Mouse (Mus musculus) midbrain, embryonic 13.5 days (tissue): ENCODE data around the gene Gins2. TPM values are rescaled to one million over a fixed set of nuclear protein-coding genes. Genes with fewer than 3 reads are reported as not detected.
A peak's percentile ranks its signal among the peaks of the same experiment; 100 is the strongest.

ENCODE experiments used
- ATAC-seq: fragments of 200-750 bp; cut with Nextera tagmentation; 2 replicates; pipeline ENCODE4 v1.8.0; 2017; ENCODE audit warnings: mild to moderate bottlenecking, moderate TSS enrichment, moderate library complexity
- H3K27ac ChIP-seq: fragments of 300-500 bp; sonication (generic); 2 replicates; pipeline ENCODE4 v1.5.1; 2015; ENCODE audit warnings: inconsistent platforms, mild to moderate bottlenecking, moderate library complexity
- H3K27me3 ChIP-seq: fragments of 300-500 bp; sonication (generic); 2 replicates; pipeline ENCODE4 v1.6.1; 2015; ENCODE audit warnings: mild to moderate bottlenecking, inconsistent platforms
- H3K36me3 ChIP-seq: fragments of 300-500 bp; sonication (generic); 2 replicates; pipeline ENCODE4 v1.6.1; 2015; ENCODE audit warnings: mild to moderate bottlenecking, inconsistent platforms
- H3K4me1 ChIP-seq: fragments of 300-500 bp; sonication (generic); replicated peaks from 2 replicates; pipeline ENCODE4 v1.6.1; 2015; ENCODE audit warnings: inconsistent platforms
- H3K4me2 ChIP-seq: fragments of 300-500 bp; sonication (generic); replicated peaks from 2 replicates; pipeline ENCODE4 v1.6.1; 2015; ENCODE audit warnings: moderate library complexity, mild to moderate bottlenecking, inconsistent platforms
- H3K4me3 ChIP-seq: fragments of 300-500 bp; sonication (generic); replicated peaks from 2 replicates; pipeline ENCODE4 v1.5.1; 2015; ENCODE audit warnings: mild to moderate bottlenecking, inconsistent platforms
- H3K9ac ChIP-seq: fragments of 300-500 bp; sonication (generic); replicated peaks from 2 replicates; pipeline ENCODE4 v1.6.1; 2015; ENCODE audit warnings: mild to moderate bottlenecking, inconsistent platforms
- H3K9me3 ChIP-seq: fragments of 300-500 bp; sonication (generic); 2 replicates; pipeline ENCODE4 v1.6.1; 2016; ENCODE audit warnings: mild to moderate bottlenecking, inconsistent platforms
- WGBS: fragments of 180-500 bp; shearing (Covaris S2); methylation state at CpG from one replicate; pipeline ENCODE4 v1.1.7; 2015; 5-methylcytosine and 5-hydroxymethylcytosine counted together
- polyA plus RNA-seq: library from polyadenylated mRNA; unstranded; fragments of >200 nt; fragmentation: Nextera tagmentation; extraction: Ambion mirVana; gene quantifications from 2 replicates; pipeline ENCODE4 v1.2.1, GENCODE M21; 2015

The Gins2 gene
- polyA plus RNA-seq, result 36.7 and 37.9 TPM in 2 replicates

DNA sequence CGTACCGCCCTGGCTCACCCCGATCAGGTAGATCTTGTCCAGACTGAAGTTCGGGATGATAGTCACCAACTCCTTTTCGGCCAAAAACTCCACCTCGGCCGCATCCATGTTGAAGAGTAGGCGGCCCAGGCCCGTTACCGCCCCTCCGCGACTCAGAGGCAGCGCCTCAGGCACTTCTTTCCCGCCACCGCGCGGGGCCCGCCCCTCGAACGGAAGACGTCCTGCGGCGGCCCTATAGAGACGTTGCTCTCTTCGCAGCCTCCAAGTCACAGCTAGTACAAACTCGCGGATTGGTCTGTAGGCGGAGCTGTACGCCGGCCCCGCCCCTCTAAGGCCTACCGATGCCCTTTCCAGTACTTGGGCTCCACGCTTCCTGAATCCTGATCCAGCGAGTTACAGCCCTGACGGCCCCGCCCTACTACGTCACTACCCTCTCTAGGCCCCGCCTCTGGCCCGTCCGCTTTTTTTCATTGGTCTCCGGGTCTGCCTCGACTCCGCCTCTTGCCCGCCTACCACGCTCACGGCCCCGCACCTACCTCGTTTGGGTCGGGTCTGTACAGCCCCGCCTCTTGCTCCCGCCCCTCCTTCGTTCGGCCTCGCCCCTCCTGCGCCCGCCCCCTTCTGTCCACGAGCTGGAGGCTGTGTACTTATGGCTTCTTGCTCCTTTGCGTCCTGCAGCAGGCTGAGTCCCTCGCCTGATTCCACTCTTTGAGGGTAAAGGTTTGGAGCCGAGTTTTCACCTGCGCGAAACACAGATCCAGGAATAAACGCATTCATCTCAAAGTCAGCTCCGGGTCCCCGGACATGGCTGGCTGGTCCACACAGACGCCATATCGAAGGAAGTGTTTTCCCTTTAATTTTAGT, at the start of gene Gins2:
Gene Gins2 (minus strand): TSS at position 397 of the 864 bp plus-strand sequence.
- Histone ChIP-seq H3K4me3 (peak within 1 kb of the TSS; percentile 57), H3K36me3 (no peaks in the 10 kb centered on the region), H3K4me2 (peak within 1 kb of the TSS; percentile 94), H3K27ac (peak within 1 kb of the TSS; percentile 45), H3K9me3 (no peaks in the 10 kb centered on the region), H3K9ac (peak within 1 kb of the TSS; percentile 71), H3K4me1 (peaks cover 29% of the 10 kb centered on the region), H3K27me3 (no peaks in the 10 kb centered on the region)
- peak; percentile 99 for ATAC-seq
- WGBS, result under 1% methylated on average over 67 of the region's 67 CpGs

DNA sequence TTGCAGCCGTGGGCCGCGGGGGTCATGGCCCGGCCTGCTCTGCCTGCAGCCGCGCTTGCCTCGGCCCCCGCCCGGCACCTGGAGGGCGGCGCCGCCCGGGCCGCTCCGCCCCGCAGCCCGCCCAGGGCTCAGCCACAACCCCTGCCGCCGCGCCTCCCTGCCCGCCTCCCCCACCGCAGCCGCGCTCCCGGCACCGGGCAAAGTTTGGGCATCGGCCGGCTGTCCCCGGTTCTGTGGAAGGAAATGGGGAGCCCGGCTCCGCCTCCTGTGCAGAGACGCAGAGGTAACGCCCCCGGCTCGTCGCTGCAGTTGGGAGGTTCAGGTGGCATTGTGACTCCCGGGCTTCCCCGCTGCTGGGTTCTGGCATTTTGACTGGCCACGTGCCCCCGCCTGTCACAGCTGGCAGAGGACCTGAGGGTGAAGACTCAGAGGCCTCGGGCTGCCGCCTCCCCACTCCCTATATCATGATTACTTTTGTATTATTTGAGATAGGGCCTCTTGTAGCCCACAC, 45.3 kb upstream of the Gins2 start:
- Histone ChIP-seq H3K27me3 (peaks cover 39% of the 10 kb centered on the region), H3K36me3 (no peaks in the 10 kb centered on the region), H3K27ac (no peak overlapping the region), H3K9ac (peak overlapping the region; percentile 76), H3K9me3 (no peaks in the 10 kb centered on the region), H3K4me2 (peak overlapping the region; percentile 97), H3K4me1 (peaks cover 18% of the 10 kb centered on the region), H3K4me3 (peak overlapping the region; percentile 60)
- ATAC-seq, result peak; percentile 48
- WGBS, result under 1% methylated on average over 36 of the region's 42 CpGs

DNA sequence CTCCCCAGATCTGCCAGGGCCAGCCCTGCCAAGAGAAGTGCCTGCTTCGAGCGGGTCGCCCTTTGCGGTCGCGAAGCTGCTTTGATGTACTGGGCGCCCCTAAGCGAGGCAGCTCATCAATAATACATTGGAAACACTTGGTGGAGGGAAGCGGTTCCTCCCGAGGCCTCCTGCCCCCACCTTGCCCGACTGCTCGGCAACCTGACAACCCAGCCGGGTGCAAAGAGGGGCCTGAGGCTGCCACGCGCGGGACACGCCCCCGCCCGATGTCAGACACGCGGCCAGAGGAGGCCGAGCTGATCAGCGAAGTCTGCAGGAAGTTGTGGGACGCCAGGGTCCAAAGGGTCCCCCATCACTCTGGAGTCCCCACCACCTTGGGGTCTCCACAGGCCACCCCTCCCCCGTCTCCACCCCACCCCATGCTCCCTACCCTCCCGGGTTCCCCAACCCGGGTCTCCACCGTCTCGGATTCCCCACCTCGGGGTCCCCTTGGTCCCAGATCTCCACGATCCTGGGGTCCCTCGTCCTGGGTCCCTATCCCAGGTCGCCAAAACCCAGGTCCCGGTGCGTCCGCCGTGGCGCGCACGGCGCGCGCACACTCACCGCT, 44.7 kb upstream of the Gins2 start:
- Histone ChIP-seq H3K36me3 (no peaks in the 10 kb centered on the region), H3K9ac (peak overlapping the region; percentile 76), H3K27ac (no peak overlapping the region), H3K4me1 (peaks cover 18% of the 10 kb centered on the region), H3K27me3 (peaks cover 39% of the 10 kb centered on the region), H3K9me3 (no peaks in the 10 kb centered on the region), H3K4me3 (peak overlapping the region; percentile 60), H3K4me2 (peak overlapping the region; percentile 97)
- WGBS, result 1% methylated on average over 43 of the region's 44 CpGs
- peak; percentile 69 for ATAC-seq

DNA sequence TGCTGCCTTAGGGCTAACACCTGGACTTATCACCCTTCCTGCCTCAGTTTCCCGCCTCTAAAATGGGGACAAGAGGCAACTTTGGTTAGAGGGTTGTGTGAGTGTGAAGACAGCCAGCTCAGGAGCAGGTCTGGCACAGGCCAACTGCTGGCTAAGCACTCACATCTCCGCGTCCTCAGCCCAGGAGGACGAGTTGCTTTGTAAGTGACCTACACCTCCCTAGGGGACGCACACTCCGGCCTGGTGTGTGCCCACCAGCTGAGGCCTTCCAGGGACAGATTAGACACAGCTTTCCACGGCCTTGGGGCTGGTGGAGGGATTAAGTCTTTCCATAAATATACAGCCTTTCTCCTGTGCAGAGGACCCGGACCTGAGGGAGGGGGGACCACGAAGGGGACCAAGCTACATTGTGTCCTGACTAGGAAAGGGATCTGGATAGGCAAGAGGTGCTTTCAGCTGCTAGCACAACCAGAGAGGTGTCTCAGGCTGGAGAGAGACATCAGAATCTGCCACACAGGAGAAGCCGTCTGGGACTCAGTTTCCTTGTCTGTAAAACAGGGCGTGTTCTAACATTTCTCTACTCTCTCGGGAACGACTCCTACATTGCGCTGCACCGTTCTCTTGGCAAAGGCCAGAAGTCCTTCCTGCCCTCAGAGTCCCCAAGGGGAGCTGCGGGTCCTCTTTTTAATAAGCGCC, 44.0 kb upstream of the Gins2 start:
- peak overlapping the region; percentile 97 for H3K4me2 ChIP-seq
- H3K4me1 ChIP-seq, result peaks cover 18% of the 10 kb centered on the region
- WGBS, result 23% methylated on average over 17 of the region's 17 CpGs
- no peak overlapping the region for H3K27ac ChIP-seq
- peak overlapping the region; percentile 60 for H3K4me3 ChIP-seq
- peaks cover 39% of the 10 kb centered on the region for H3K27me3 ChIP-seq
- peak overlapping the region; percentile 76; the same call in 1 of the 2 replicates for H3K9ac ChIP-seq
- H3K9me3 ChIP-seq, result no peaks in the 10 kb centered on the region
- ATAC-seq, result 0 out of 2 replicates have a peak, but pooled peaks have one; percentile 35
- H3K36me3 ChIP-seq, result no peaks in the 10 kb centered on the region

DNA sequence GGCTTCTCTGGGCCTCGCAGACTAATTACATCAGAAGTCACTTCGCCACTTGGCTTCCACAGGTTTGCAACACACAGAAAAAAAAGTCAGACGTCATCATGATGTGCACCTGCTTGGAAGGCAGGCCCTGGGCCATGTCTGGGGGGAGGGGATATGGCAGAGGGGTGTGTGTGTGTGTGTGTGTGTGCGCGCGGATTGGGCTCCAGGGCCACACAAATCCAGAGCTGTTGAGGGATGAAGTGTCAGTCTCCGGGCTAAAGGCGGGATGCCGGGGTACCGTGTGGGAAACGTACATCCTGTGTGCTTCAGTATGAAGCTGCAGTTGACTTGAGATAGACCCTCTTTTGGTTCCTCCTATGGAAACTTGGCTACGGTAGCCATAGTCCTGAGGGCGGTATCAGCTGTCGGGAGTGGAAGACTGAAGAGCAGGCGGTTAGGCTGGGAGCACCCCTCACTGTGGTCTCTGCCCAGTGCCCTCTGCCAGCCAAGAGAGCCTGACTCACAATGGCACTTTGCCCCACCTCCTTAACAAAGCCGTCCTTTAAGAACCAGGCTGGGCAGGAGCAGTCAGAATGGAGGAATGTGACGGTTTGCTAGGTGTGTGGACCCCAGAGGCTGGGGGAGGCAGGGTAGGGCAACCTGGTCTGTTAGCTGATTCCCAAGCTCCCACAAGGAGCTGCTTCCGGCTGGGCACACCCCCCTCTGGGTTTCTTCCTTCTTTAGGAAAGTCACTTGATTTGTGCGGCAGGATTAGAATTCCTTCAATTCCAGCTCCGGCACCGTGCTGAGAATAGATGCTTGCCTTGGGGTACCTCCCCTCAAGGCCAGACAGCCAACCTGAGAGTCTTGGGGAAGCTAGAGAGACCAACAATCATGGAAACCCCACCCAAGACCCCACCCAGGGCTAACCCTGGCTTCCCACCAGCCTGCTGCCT, 42.6 kb upstream of the Gins2 start:
- Histone ChIP-seq H3K4me2 (no peak overlapping the region), H3K9ac (no peak overlapping the region), H3K4me3 (no peak overlapping the region), H3K36me3 (no peaks in the 10 kb centered on the region), H3K27me3 (peaks cover 39% of the 10 kb centered on the region), H3K4me1 (peaks cover 18% of the 10 kb centered on the region), H3K9me3 (no peaks in the 10 kb centered on the region), H3K27ac (no peak overlapping the region)
- 74% methylated on average over 21 of the region's 21 CpGs for WGBS
- no peak for ATAC-seq

DNA sequence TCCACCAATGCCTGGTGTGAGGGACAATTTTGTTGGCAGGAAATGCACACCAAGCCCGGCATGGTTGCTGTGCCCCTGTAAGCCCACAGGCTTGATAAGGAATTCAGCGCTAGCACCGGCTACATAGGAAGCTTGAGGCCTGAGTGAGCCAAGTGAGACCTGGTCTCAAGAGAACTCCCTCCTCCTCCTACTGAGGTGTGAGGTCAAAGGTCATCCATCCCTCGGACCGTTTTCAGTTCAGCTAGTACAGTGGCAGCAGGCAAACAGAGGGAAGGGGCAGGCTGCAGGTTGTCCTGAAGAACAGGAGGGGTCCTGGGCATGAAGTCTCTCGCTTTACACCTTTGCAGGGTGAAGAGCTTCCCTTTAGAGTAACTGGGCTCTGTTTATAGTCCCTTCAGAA, 41.7 kb upstream of the Gins2 start:
- no peak overlapping the region for H3K27ac ChIP-seq

DNA sequence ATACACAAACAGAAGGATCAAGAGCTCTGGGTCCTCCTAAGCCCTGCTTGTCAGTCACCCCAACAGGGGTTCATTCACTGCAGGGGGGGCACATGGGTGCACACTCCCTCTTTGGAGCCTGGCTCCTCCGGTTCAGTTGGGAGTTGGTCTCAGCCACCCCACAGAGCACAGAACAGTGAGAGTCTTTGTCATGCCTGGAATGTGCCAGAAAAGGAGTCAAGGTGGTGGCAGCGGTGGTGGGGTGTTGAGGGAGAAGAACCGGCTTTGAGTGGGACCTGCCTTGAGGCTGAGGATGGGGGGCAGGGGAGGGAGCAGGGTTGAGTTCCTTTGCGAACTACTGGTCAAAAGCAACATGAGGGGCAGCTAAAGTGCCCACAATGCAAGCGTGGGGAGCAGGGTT, 40.9 kb upstream of the Gins2 start:
- no peak overlapping the region for H3K9ac ChIP-seq
- H3K4me1 ChIP-seq, result peaks cover 18% of the 10 kb centered on the region
- no peak overlapping the region for H3K4me2 ChIP-seq
- H3K36me3 ChIP-seq, result no peaks in the 10 kb centered on the region
- 52% methylated on average over 5 of the region's 5 CpGs for WGBS
- no peak for ATAC-seq
- no peaks in the 10 kb centered on the region for H3K9me3 ChIP-seq
- H3K27ac ChIP-seq, result no peak overlapping the region
- no peak overlapping the region for H3K4me3 ChIP-seq
- H3K27me3 ChIP-seq, result peaks cover 26% of the 10 kb centered on the region

More for the DNA sequence above, 41.7 kb upstream of the Gins2 start:
- Histone ChIP-seq H3K9me3 (no peaks in the 10 kb centered on the region), H3K36me3 (no peaks in the 10 kb centered on the region), H3K4me2 (no peak overlapping the region), H3K4me1 (peaks cover 18% of the 10 kb centered on the region), H3K9ac (no peak overlapping the region), H3K4me3 (no peak overlapping the region), H3K27me3 (peaks cover 33% of the 10 kb centered on the region)
- 52% methylated on average over 6 of the region's 6 CpGs for WGBS
- ATAC-seq, result no peak

DNA sequence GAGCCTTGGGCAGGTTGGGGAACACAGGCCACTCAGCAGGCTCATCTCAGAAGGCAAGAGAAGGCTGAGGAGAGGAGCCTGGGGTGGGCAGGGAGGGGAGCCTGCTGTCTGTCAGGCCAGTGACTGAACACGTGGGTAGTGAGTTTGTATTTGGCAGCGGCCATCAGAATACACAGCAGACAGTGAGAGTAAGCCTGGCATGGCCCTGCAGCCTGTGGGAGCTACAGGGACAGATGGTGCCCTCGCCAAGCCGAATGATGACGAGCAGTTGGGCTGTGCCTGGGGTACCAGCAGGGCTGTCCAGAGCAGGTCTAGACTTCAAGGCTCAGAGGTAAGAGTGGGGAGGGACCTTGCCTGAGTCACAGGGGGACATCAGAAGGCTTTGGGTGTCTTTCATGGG, 38.2 kb upstream of the Gins2 start:
- H3K27ac ChIP-seq, result no peak overlapping the region
- peaks cover 8% of the 10 kb centered on the region; the same call in 1 of the 2 replicates for H3K4me1 ChIP-seq
- H3K9me3 ChIP-seq, result no peaks in the 10 kb centered on the region
- H3K36me3 ChIP-seq, result no peaks in the 10 kb centered on the region
- no peak for ATAC-seq
- 88% methylated on average over 5 of the region's 5 CpGs for WGBS
- no peak overlapping the region for H3K4me3 ChIP-seq
- H3K4me2 ChIP-seq, result no peak overlapping the region
- peaks cover 4% of the 10 kb centered on the region for H3K27me3 ChIP-seq
- H3K9ac ChIP-seq, result no peak overlapping the region

DNA sequence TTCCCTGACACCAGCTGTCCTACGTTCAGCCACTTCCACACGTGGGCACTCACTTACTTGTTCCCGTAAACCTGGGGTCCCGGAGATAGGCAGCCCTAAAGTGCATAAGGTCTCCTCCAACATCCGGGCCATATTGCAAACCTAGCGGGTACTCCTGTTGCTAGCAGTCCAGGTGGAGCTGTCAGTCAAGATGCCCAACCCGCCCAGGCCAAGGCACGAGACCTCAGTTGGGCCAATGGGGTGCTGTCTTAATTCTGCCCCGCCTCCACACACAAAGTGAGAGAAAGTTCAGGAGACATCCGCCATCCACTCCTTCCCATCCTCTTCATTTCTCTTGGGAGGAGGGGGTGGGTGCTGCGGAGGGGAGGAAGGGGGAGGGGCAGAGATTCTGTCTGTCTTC, 37.4 kb upstream of the Gins2 start:
- H3K36me3 ChIP-seq, result no peaks in the 10 kb centered on the region
- 70% methylated on average over 11 of the region's 11 CpGs for WGBS

DNA sequence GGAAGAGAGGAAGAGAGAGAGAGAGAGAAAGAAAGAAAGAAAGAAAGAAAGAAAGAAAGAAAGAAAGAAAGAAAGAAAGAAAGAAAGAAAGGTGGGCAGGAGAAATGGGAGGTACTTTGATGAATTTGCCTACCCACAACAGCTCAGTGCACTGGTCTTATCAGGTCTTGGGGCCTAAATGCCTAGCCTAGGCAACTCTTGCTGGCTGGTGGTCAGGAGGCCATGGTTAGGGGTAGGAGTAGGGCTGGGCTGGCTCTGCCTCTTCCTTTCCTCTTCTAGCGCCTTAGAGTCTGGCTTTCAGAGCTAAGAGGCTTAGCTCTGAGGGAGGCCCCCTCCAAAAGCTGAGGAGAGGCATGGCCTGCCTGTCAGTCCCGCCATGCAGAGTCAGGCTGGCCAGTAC, 34.5 kb upstream of the Gins2 start:
- Histone ChIP-seq H3K27ac (no peak overlapping the region), H3K27me3 (no peaks in the 10 kb centered on the region), H3K9ac (no peak overlapping the region), H3K4me1 (peaks cover 32% of the 10 kb centered on the region), H3K9me3 (no peaks in the 10 kb centered on the region), H3K36me3 (no peaks in the 10 kb centered on the region), H3K4me3 (no peak overlapping the region), H3K4me2 (no peak overlapping the region)
- 13% methylated on average over 2 of the region's 2 CpGs for WGBS
- no peak for ATAC-seq

More for the DNA sequence above, 37.4 kb upstream of the Gins2 start:
- H3K27ac ChIP-seq, result no peak overlapping the region
- ATAC-seq, result no peak
- H3K4me2 ChIP-seq, result no peak overlapping the region
- peaks cover 4% of the 10 kb centered on the region; the same call in 1 of the 2 replicates for H3K27me3 ChIP-seq
- no peaks in the 10 kb centered on the region for H3K9me3 ChIP-seq
- H3K4me3 ChIP-seq, result no peak overlapping the region
- no peak overlapping the region for H3K9ac ChIP-seq
- peaks cover 16% of the 10 kb centered on the region for H3K4me1 ChIP-seq

DNA sequence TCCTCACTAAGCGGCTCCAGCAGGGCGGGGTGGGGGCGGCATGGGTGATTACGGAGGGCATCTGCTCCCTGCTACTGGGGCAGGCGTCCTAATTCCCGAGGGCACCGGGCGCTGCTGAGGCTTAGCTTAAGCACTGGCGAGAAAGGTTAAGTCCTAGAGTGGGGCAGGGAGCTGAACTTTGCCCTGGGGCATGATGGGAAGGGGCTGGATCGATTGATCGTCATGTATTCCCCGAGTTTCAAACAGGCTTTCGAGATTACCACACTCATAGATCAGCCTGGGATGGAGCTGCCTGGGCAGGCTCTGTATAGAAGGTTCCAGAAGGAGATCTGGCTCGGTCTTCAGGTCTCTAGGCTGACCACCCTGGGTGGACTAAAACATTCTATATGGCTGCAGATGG, 33.1 kb upstream of the Gins2 start:
- Histone ChIP-seq H3K27me3 (no peaks in the 10 kb centered on the region), H3K9ac (no peak overlapping the region), H3K4me1 (peaks cover 45% of the 10 kb centered on the region), H3K9me3 (no peaks in the 10 kb centered on the region), H3K36me3 (no peaks in the 10 kb centered on the region), H3K4me3 (no peak overlapping the region), H3K27ac (no peak overlapping the region), H3K4me2 (no peak overlapping the region)
- 53% methylated on average over 14 of the region's 14 CpGs for WGBS
- ATAC-seq, result no peak
